Mouse (Mus musculus): ENCODE measurements around the gene Pcid2. TPM values are rescaled to one million over a fixed set of nuclear protein-coding genes. Genes with fewer than 3 reads are reported as not detected.
"Not testable (repeated sequence)": the region's sequence is repeated elsewhere in the genome, so short reads cannot be mapped to it uniquely, and the experiment has no call there.

Gene Pcid2
- total RNA-seq, 2 experiments from 2014 or later, result 25.0 to 27.0 TPM

GRCm38 (mm10) chr8:13104691-13105086 lies 570 bp downstream of the Pcid2 start:
- DNase-seq (ENCODE audit: low spot score in 2 of 2), result peak; percentile 96

DNA sequence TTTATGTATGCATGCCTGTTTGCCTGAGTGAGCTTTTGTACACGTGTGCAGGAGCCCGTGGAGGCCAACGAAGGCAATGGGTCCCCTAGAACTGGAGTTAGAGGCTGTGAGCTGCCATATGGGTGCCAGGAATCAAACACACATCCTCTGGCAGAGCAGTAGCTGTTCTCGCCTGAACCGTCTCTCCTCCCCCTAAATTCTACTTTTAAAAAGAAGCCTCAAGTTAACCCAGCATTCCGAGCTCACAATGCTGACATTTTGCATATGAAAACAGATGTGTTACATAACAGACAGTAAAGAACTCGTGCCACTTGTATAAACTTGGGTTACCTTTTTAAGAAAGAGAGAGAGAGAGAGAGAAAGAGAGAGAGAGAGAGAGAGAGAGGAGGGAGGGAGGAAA lies 27.7 kb downstream of the Pcid2 start:
- DNase-seq (ENCODE audit: low spot score in 2 of 2), result no peak

GRCm38 (mm10) chr8:13075579-13075978 lies 29.7 kb downstream of the Pcid2 start:
- not testable (repeated sequence) for DNase-seq (ENCODE audit: low spot score in 2 of 2)

DNA sequence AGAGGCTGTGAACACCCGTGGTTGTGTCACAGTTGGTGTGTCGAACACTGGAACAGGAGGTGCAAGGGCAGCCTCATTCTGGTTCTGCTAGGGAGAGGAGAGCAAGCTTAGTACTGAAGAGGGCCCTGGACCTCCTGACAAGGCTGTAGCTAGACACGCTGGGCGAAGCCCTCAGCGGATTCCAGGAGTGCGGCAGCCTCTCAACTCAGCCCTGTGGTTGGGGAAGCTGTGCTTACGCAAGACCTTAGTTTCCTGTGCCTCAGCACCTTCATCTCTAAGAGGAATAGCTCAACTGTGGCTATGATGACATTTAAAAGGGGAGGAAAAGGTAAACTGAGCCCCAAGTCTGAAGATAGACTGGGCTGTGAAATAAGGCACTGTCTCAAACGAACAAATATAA lies 30.2 kb downstream of the Pcid2 start:
- DNase-seq (ENCODE audit: low spot score in 2 of 2), result no peak

- DNase-seq (ENCODE audit: low spot score in 2 of 2), result no peak
These were observed 32.0 kb downstream of the Pcid2 start for GRCm38 (mm10) chr8:13073255-13073654.

GRCm38 (mm10) chr8:13063112-13063511 lies 42.1 kb downstream of the Pcid2 start:
- DNase-seq (ENCODE audit: low spot score in 2 of 2), result no peak

DNA sequence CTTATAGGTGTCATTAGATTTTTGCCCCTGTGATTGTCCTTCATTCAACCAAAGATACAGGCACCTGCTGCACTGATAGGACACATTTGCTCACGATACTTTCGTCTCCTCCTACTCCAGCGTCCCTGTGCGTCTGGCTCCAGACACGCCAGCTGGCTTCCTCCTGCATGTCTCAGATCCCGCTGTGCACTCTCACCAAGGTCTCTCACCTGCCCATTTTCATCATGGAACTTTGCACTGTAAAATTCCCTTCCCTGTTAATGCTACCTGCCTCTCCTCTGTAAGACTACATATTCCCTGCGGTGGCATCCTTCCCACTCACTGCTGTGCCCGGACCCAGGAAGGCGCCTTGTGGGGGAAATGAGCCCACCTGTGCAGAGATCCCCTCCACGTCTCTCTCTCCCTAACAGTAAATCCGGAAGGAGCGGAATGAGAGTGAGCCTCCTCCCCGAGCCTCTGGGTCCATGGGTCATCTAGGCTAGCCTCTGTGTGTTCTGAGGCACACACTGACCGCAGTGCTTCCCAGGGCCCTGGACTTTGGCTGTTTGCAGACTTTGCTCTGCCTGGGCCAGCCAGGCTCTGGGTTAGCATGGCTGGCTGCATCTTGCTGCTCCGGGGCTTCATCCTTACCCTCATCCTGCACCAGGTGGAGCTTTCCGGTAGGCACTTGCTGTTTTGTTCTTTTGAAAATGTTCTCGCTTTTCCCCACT lies 44.7 kb downstream of the Pcid2 start, which contains the start of gene Proz:
Gene Proz (plus strand): TSS at position 474 of the 710 bp plus-strand sequence.
- no peak for DNase-seq (ENCODE audit: low spot score in 2 of 2)

DNA sequence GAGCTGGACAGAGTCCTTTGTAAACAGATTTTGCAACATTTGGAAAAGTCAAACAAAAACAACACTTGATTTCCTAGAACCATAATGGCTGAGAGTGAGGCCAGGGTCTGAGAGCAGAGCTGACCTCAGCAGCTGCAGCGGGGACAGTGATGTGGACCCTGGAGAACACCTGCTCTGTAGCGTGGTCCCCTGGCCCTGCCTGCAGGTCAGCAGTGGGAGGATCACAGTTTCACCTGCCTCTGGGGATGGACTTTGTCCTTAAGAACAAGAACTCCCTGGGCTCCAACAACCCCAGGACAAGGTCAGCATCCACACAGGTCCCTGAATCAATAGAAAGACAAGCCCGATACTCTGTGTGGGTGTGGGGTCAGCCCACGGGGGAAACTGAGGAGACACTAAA lies 47.9 kb downstream of the Pcid2 start:
- no peak for DNase-seq (ENCODE audit: low spot score in 2 of 2)

- DNase-seq (ENCODE audit: low spot score in 2 of 2), result no peak
These were observed 54.7 kb downstream of the Pcid2 start for GRCm38 (mm10) chr8:13050550-13050949.

DNA sequence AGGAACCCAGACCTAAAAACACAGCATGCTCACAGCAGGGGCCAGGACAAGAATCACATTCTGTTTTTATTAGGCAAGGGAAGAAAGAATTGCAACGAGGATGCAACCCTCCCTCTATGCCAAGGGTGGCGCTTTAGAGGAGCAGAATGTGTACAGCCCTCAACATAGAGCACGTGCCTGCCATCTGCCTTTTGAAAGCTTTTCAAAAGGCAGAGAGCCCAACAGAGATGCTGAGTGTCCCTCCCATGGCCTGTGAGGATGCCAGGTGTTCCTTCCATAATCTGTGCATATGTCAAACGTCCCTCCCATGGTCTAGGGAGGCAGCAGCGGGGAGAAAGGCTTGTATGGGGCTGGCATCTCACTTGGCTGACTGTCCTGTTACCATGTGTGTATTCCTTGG lies 57.6 kb downstream of the Pcid2 start:
- no peak for DNase-seq (ENCODE audit: low spot score in 2 of 2)

DNA sequence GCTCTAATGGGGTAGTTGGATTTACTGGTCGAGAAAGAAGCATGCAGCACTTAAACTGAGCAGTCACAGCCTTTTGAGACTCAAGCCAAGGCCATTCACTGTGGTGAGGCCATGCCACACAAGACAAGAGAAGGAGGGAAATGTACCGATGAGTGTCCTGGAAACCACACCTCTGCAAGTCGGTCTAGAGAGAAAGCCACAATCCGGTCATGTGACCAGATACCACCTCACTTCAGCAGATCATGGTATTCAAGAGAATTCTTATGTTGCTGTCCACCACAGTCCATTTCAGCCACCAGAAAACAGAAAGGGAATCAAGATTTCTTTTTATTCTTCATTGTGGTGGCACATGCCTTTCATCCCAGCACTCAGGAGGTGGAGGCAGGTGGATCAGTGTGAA lies 63.8 kb downstream of the Pcid2 start:
- DNase-seq (ENCODE audit: low spot score in 2 of 2), result no peak

GRCm38 (mm10) chr8:13039054-13039453 lies 66.2 kb downstream of the Pcid2 start:
- no peak for DNase-seq (ENCODE audit: low spot score in 2 of 2)

GRCm38 (mm10) chr8:13037569-13037968 lies 67.7 kb downstream of the Pcid2 start:
- DNase-seq (ENCODE audit: low spot score in 2 of 2), result no peak

DNA sequence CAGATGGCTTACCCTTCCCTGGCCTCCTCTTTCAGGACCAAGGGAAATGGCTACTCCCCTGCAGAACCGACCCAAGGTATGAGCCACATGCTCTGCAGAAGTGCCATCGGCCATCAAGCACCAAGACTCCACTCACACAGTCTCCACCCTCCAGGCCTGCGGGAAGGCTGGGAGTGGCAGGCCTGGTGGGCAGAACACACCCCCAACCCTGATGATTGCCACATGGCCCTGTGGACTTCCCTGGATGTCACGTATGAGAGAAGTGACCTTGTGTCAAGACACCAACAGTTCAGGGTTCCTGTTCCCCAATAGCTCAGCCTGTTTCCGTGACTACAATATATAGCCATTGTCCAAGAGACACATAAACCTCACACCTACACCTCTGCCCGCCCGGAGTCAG lies 68.2 kb downstream of the Pcid2 start, which contains the start of gene F10:
Gene F10 (plus strand): TSS at position 294 of the 400 bp plus-strand sequence.
- DNase-seq (ENCODE audit: low spot score in 2 of 2), result no peak

DNA sequence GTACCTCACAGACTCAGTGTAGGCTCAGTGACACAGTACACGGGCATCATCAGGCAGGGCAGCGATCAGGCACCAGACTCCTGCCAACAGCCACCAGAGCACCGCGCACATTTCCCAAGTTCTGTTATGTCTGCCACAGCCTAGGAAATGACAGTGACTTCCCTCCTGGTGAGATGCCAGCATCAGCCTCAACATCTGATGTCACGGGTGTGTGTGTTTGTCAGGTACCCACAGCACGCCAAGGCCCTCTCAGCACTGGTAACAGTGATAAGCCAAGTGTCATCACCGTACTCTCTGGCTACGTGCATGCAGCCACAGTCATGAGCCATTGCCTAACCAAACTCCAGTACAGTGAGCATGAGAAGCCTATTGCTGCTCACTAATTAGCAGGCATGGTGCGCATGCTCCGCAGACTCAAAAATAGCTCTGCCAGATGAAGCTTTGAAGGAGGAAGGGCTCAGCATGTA lies 68.9 kb downstream of the Pcid2 start:
- peak; percentile 32 to 44 for DNase-seq (ENCODE audit: low spot score in 2 of 2)

DNA sequence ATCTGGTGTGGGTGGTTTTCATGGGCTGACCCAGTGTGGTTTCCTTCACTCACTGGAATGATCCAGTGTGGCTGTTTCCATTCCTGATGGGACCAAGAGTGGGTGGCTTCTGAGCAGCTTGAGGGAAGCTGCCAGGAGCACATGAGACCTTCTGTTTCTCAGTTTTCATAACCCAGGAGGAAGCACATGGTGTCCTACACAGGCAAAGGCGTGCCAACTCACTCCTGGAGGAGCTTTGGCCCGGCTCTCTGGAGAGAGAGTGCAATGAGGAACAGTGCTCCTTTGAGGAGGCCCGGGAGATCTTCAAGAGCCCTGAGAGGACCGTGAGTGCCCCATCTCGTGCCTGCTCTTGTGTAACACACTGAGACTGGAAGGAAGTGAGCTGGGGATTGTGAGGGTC lies 76.8 kb downstream of the Pcid2 start:
- peak in 1 of 2 experiments; percentile 32 for DNase-seq (ENCODE audit: low spot score in 2 of 2)

DNA sequence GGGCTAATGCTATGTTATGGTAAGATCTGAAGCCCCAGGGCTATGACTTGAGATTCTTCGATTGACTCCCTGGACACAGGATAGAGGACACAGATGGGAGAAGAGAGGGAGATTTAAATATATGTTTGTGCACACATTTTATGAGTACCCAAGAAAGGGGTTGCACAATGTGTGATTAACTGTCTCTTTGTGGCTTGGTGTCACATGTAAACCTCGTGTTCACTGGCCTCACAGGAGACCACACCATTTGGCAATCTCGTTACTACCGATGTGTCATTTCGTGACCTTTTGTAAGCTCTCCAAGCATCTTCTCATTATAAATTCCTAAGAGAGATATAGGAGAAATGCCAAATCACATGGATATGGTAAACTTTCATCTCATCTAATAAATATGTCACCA lies 77.6 kb downstream of the Pcid2 start:
- DNase-seq (ENCODE audit: low spot score in 2 of 2), result no peak

Small RNA genes lying within 50 kb of the gene (microRNA-seq; reads per million reads assigned to microRNA genes)
- 0 to 0.89 reads per million in 2 experiments for gene Mir7065

Other genes starting within 250 kb of the Pcid2 start
- gene Mcf2l, start 231.7 kb downstream of the Pcid2 start, total RNA-seq (2021), result 100 to 1,000 TPM; 269 to 278 TPM
- gene F7, start 79.4 kb downstream of the Pcid2 start, total RNA-seq (2021), result under 1 TPM in 1 of 2 experiments, not detected in 1; 0.32 TPM
- not detected for gene F10, start 68.2 kb downstream of the Pcid2 start, total RNA-seq (2021)
- gene Proz, start 44.5 kb downstream of the Pcid2 start, total RNA-seq (2021), result not detected
- 10 to 100 TPM; 65.5 to 69.5 TPM for gene Cul4a, start 162 bp upstream of the Pcid2 start, total RNA-seq (2021)
- 100 to 1,000 TPM; 283 to 309 TPM for gene Lamp1, start 53.7 kb upstream of the Pcid2 start, total RNA-seq (2021)
- gene Grtp1, start 95.2 kb upstream of the Pcid2 start, total RNA-seq (2021), result 10 to 100 TPM; 10.3 to 10.8 TPM
- 1 to 10 TPM; 2.2 to 3.1 TPM for gene Adprhl1, start 148.7 kb upstream of the Pcid2 start, total RNA-seq (2021)
- gene Dcun1d2, start 182.7 kb upstream of the Pcid2 start, total RNA-seq (2021), result 10 to 100 TPM; 27.6 to 29.7 TPM
- gene Tmco3, start 182.7 kb upstream of the Pcid2 start, total RNA-seq (2021), result 10 to 100 TPM; 43.8 to 45.6 TPM
- gene Tfdp1, start 233.3 kb upstream of the Pcid2 start, total RNA-seq (2021), result 10 to 100 TPM; 70.9 to 75.2 TPM